Comparison of ENCODE assay signal across 8 mouse cellular contexts in genomic region chr15:85337219-85337618, GRCm38 (mm10). TPM values are rescaled to one million over a fixed set of nuclear protein-coding genes. Genes with fewer than 3 reads are reported as not detected.
DNase-seq lines count a peak whose midpoint lies in the region; ATAC-seq and TF ChIP-seq lines count a peak whose summit lies in the region.

No protein-coding gene starts in this region.

- no peak for DNase-seq in lung, postnatal 4 days
- no peak for DNase-seq in embryonic facial prominence, embryonic 11.5 days (ENCODE audit: low spot score)
- DNase-seq in right cerebral cortex, postnatal 4 days: no peak
- DNase-seq in retina, postnatal 1 day: no peak
- no peak for DNase-seq in adrenal gland, postnatal 25 days

- peak overlapping the region; percentile 76 for H3K4me2 ChIP-seq in lung, embryonic 15.5 days
- H3K4me2 ChIP-seq in embryonic facial prominence, embryonic 11.5 days (ENCODE audit: low read depth, low read length): peak overlapping the region; percentile 64
- H3K4me2 ChIP-seq in intestine, postnatal 0 days (replicated peaks; ENCODE audit: low read depth): peak overlapping the region; percentile 82
- H3K4me2 ChIP-seq in neural tube, embryonic 14.5 days (ENCODE audit: low read depth, low read length): peak overlapping the region; percentile 76

- H3K27me3 ChIP-seq in lung, embryonic 15.5 days: no peaks in the 10 kb centered on the region
- H3K27me3 ChIP-seq in embryonic facial prominence, embryonic 11.5 days (ENCODE audit: control insufficient read depth, insufficient read depth, low read length): no peaks in the 10 kb centered on the region
- no peaks in the 10 kb centered on the region for H3K27me3 ChIP-seq in intestine, postnatal 0 days (replicated peaks; ENCODE audit: control insufficient read depth, insufficient read depth, low read length)
- no peaks in the 10 kb centered on the region; the same call in 1 of the 2 replicates for H3K27me3 ChIP-seq in neural tube, embryonic 14.5 days (ENCODE audit: control insufficient read depth, insufficient read depth, low read length)

- peak overlapping the region; percentile 100 for H3K4me3 ChIP-seq in lung, embryonic 15.5 days
- H3K4me3 ChIP-seq in embryonic facial prominence, embryonic 11.5 days (ENCODE audit: low read depth, low read length): peak overlapping the region; percentile 87
- H3K4me3 ChIP-seq in intestine, postnatal 0 days (ENCODE audit: low read depth, low read length): peak overlapping the region; percentile 84
- H3K4me3 ChIP-seq in neural tube, embryonic 14.5 days (ENCODE audit: low read depth, low read length): peak overlapping the region; percentile 96

- no peak for TF ChIP-seq CTCF in intestine, postnatal 0 days (IDR thresholded peaks at IDR 0.05; ENCODE audit: low read depth)

- H3K9ac ChIP-seq in lung, embryonic 15.5 days: peak overlapping the region; percentile 93
- peak overlapping the region; percentile 87 for H3K9ac ChIP-seq in embryonic facial prominence, embryonic 11.5 days (replicated peaks; ENCODE audit: low read length)
- 0 out of 2 replicates have a peak overlapping the region, but pooled peaks have one; percentile 80 for H3K9ac ChIP-seq in intestine, postnatal 0 days (ENCODE audit: low read depth, low read length)
- peak overlapping the region; percentile 96 for H3K9ac ChIP-seq in neural tube, embryonic 14.5 days (replicated peaks; ENCODE audit: low read depth, low read length)

- ATAC-seq in lung, embryonic 15.5 days (ENCODE audit: borderline replicate concordance, extremely low read depth, low FRiP score, low TSS enrichment): no peak
- no peak for ATAC-seq in embryonic facial prominence, embryonic 11.5 days (replicated peaks; ENCODE audit: insufficient number of reproducible peaks, low FRiP score, low TSS enrichment, low read depth)
- ATAC-seq in intestine, postnatal 0 days: no peak
- ATAC-seq in neural tube, embryonic 14.5 days (ENCODE audit: low read depth): no peak

- peaks cover 18% of the 10 kb centered on the region for H3K4me1 ChIP-seq in lung, embryonic 15.5 days
- no peaks in the 10 kb centered on the region for H3K4me1 ChIP-seq in embryonic facial prominence, embryonic 11.5 days (ENCODE audit: control insufficient read depth, insufficient read depth, low read length)
- peaks cover 3% of the 10 kb centered on the region; the same call in 1 of the 2 replicates for H3K4me1 ChIP-seq in intestine, postnatal 0 days (replicated peaks; ENCODE audit: control insufficient read depth, insufficient read depth, low read length)
- peaks cover 13% of the 10 kb centered on the region; the same call in 1 of the 2 replicates for H3K4me1 ChIP-seq in neural tube, embryonic 14.5 days (ENCODE audit: control insufficient read depth, insufficient read depth, low read length)

- peak overlapping the region; percentile 99 for H3K27ac ChIP-seq in lung, embryonic 15.5 days
- no peak overlapping the region for H3K27ac ChIP-seq in embryonic facial prominence, embryonic 11.5 days (replicated peaks; ENCODE audit: low read depth, low read length)
- H3K27ac ChIP-seq in intestine, postnatal 0 days (ENCODE audit: low read depth, low read length): peak overlapping the region; percentile 94; the same call in 1 of the 2 replicates
- H3K27ac ChIP-seq in neural tube, embryonic 14.5 days (ENCODE audit: low read depth, low read length): peak overlapping the region; percentile 98

- 30% methylated on average over 9 of the region's 9 CpGs for WGBS in lung, embryonic 15.5 days
- 58% methylated on average over 9 of the region's 9 CpGs for WGBS in embryonic facial prominence, embryonic 11.5 days
- 35% methylated on average over 9 of the region's 9 CpGs for WGBS in intestine, postnatal 0 days
- 46% methylated on average over 9 of the region's 9 CpGs for WGBS in neural tube, embryonic 14.5 days

- H3K9me3 ChIP-seq in lung, embryonic 15.5 days: no peaks in the 10 kb centered on the region
- no peaks in the 10 kb centered on the region for H3K9me3 ChIP-seq in embryonic facial prominence, embryonic 11.5 days (replicated peaks; ENCODE audit: control insufficient read depth, low read length)
- H3K9me3 ChIP-seq in intestine, postnatal 0 days (ENCODE audit: control insufficient read depth): no peaks in the 10 kb centered on the region
- H3K9me3 ChIP-seq in neural tube, embryonic 14.5 days (ENCODE audit: control insufficient read depth, low read length): no peaks in the 10 kb centered on the region

- no peaks in the 10 kb centered on the region for H3K36me3 ChIP-seq in lung, embryonic 15.5 days
- H3K36me3 ChIP-seq in embryonic facial prominence, embryonic 11.5 days (replicated peaks; ENCODE audit: control insufficient read depth, insufficient read depth, low read depth, low read length): no peaks in the 10 kb centered on the region
- H3K36me3 ChIP-seq in intestine, postnatal 0 days (ENCODE audit: control insufficient read depth, insufficient read depth): no peaks in the 10 kb centered on the region
- H3K36me3 ChIP-seq in neural tube, embryonic 14.5 days (ENCODE audit: control insufficient read depth, insufficient read depth, low read length): no peaks in the 10 kb centered on the region

RNA-seq across cellular contexts. Expression of gene Atxn10, which starts 1.2 kb away (rescaled TPM):
- polyA plus RNA-seq in lung, embryonic 15.5 days (2015; fragmentation: Nextera tagmentation; extraction: Ambion mirVana): 344 and 350 TPM in 2 replicates
- polyA plus RNA-seq in embryonic facial prominence, embryonic 11.5 days (2014; fragmentation: Nextera tagmentation; extraction: Ambion mirVana): 378 and 380 TPM in 2 replicates
- polyA plus RNA-seq in intestine, postnatal 0 days (2015; fragmentation: Nextera tagmentation; extraction: Ambion mirVana): 106 and 111 TPM in 2 replicates
- 556 and 572 TPM in 2 replicates for polyA plus RNA-seq in neural tube, embryonic 14.5 days (2014; fragmentation: Nextera tagmentation; extraction: Ambion mirVana)
- 128 and 131 TPM in 2 replicates for total RNA-seq in adrenal gland, postnatal 25 days (2021)
